Mouse (Mus musculus) olfactory bulb, adult 2 months (tissue): ENCODE results near the gene Clec16a.

ENCODE experiments used
- CTCF ChIP-seq: fragments of 200-500 bp; IDR thresholded peaks from 2 replicates; pipeline ENCODE4 v1.5.1; 2012; ENCODE audit warnings: low read depth, mild to moderate bottlenecking, low read length, moderate library complexity; ENCODE audit not compliant: insufficient read depth
- POLR2A ChIP-seq: fragments of 200-500 bp; IDR thresholded peaks from 2 replicates; pipeline ENCODE4 v1.6.1; 2012; ENCODE audit warnings: mild to moderate bottlenecking, low read depth, low read length, moderate library complexity; ENCODE audit not compliant: insufficient read depth

DNA sequence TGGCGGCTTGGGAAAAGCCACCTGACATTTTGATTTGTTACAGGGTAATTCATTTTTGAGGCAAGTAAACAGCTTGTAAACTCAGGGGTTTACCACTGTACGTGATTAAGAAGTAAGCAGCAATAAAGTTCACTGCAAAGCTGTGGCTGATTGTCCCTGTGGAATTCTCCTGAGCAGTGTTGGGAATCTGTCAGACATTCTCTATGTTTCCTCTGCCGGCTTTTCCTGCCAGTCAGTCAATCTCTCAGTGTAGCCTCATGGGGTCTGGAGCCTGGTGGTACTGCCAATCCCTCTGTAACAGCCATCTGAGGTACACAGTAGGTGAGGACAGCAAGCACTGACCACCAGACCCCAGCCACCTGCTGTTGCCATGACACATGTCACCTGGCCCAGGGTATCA is 183.7 kb downstream of the Clec16a start:
- TF ChIP-seq CTCF (no peak), POLR2A (no peak)
